9 mouse cellular contexts compared by ENCODE assay signal in genomic region chr1:53890380-53890779, GRCm38 (mm10).
A peak's percentile ranks its signal among the peaks of the same experiment; 100 is the strongest.
DNase-seq lines count a peak whose midpoint lies in the region; ATAC-seq and TF ChIP-seq lines count a peak whose summit lies in the region.
"Had no signal": no experiment of that assay in that cellular context is flagged by ENCODE, and none has a peak within 500 bp of the region (broad histone marks: within the 10 kb centered on the region; RNA-seq: fewer than 3 reads in every experiment).

No protein-coding gene starts in this region.

- no peak overlapping the region for H3K4me2 ChIP-seq in hindbrain, embryonic 14.5 days (replicated peaks)
- H3K4me2 ChIP-seq in hindbrain, embryonic 12.5 days (replicated peaks) = no peak overlapping the region

- no peak for ATAC-seq in hindbrain, embryonic 14.5 days (ENCODE audit: low FRiP score)
- no peak for ATAC-seq in hindbrain, embryonic 12.5 days (ENCODE audit: low FRiP score)
- ATAC-seq in common myeloid progenitor, adult 5-6 weeks (replicated peaks; ENCODE audit: low read depth, poor library complexity, severe bottlenecking) = peak; percentile 73

- H3K9ac ChIP-seq in hindbrain, embryonic 14.5 days = no peak overlapping the region
- no peak overlapping the region for H3K9ac ChIP-seq in hindbrain, embryonic 12.5 days

- TF ChIP-seq POLR2A in thymus, adult 2 months (IDR thresholded peaks at IDR 0.05; ENCODE audit: control insufficient read depth, extremely low read depth, insufficient read depth, low read length, poor library complexity) = no peak

- no peak overlapping the region for H3K4me3 ChIP-seq in hindbrain, embryonic 14.5 days (replicated peaks; ENCODE audit: low read length)
- H3K4me3 ChIP-seq in hindbrain, embryonic 12.5 days = no peak overlapping the region
- H3K4me3 ChIP-seq in thymus, adult 2 months (ENCODE audit: control insufficient read depth, insufficient read depth, low read length) = no peak overlapping the region
- H3K4me3 ChIP-seq: myocyte had no signal

- DNase-seq in hindbrain, embryonic 14.5 days (ENCODE audit: low spot score) = peak; percentile 32
- peak; percentile 17 for DNase-seq in thymus, adult 2 months
- no peak for DNase-seq in thymus, adult 18-20 months
- DNase-seq in thymus, postnatal 25 days = peak; percentile 17
- DNase-seq in layer of hippocampus, postnatal 36 days = no peak
- no peak for DNase-seq in frontal cortex, postnatal 25 days (ENCODE audit: low spot score in 2 of 2)

- no peak overlapping the region for H3K27ac ChIP-seq in hindbrain, embryonic 14.5 days
- H3K27ac ChIP-seq in hindbrain, embryonic 12.5 days = no peak overlapping the region
- no peak overlapping the region for H3K27ac ChIP-seq in thymus, adult 2 months (ENCODE audit: control insufficient read depth, insufficient read depth, low read length)

- no peaks in the 10 kb centered on the region for H3K9me3 ChIP-seq in hindbrain, embryonic 14.5 days (ENCODE audit: control insufficient read depth, low read length)
- no peaks in the 10 kb centered on the region for H3K9me3 ChIP-seq in hindbrain, embryonic 12.5 days (replicated peaks)

- no peaks in the 10 kb centered on the region; the same call in 1 of the 2 replicates for H3K36me3 ChIP-seq in hindbrain, embryonic 14.5 days (replicated peaks; ENCODE audit: control insufficient read depth, insufficient read depth)
- no peaks in the 10 kb centered on the region for H3K36me3 ChIP-seq in hindbrain, embryonic 12.5 days
- no peaks in the 10 kb centered on the region for H3K36me3 ChIP-seq in thymus, adult 2 months (ENCODE audit: control insufficient read depth, insufficient read depth, low read length)

- no peak for TF ChIP-seq CTCF in thymus, adult 2 months (IDR thresholded peaks at IDR 0.05; ENCODE audit: borderline replicate concordance, control insufficient read depth, extremely low read depth, insufficient read depth, low read length, poor library complexity)

- H3K27me3 ChIP-seq in hindbrain, embryonic 14.5 days (ENCODE audit: control insufficient read depth, insufficient read depth, low read length) = no peaks in the 10 kb centered on the region
- H3K27me3 ChIP-seq in hindbrain, embryonic 12.5 days = no peaks in the 10 kb centered on the region
- no peaks in the 10 kb centered on the region for H3K27me3 ChIP-seq in thymus, adult 2 months (ENCODE audit: control insufficient read depth, insufficient read depth, low read length)

- no peaks in the 10 kb centered on the region for H3K4me1 ChIP-seq in hindbrain, embryonic 14.5 days (replicated peaks; ENCODE audit: control insufficient read depth, insufficient read depth, low read length)
- H3K4me1 ChIP-seq in hindbrain, embryonic 12.5 days = no peaks in the 10 kb centered on the region
- peaks cover 4% of the 10 kb centered on the region for H3K4me1 ChIP-seq in thymus, adult 2 months (replicated peaks; ENCODE audit: control insufficient read depth, insufficient read depth, low read length)

- WGBS in hindbrain, embryonic 14.5 days = 55% methylated on average over 3 of the region's 3 CpGs
- WGBS in hindbrain, embryonic 12.5 days = 62% methylated on average over 3 of the region's 3 CpGs
- WGBS in thymus, adult 2 months = 34% methylated on average over 3 of the region's 3 CpGs

Comparison
In these comparisons a context has a peak if more than half of its experiments do, and no peak if none do; other contexts are left out.
1. DNase-seq: peak in hindbrain, embryonic 14.5 days (single experiment), thymus, adult 2 months (single experiment) and thymus, postnatal 25 days (single experiment); none in thymus, adult 18-20 months (0 of 2), layer of hippocampus, postnatal 36 days (0 of 2) and frontal cortex, postnatal 25 days (0 of 2).